Mouse (Mus musculus) liver, embryonic 14.5 days (tissue): ENCODE measurements around the gene Fgfr2.

Experiments
- CTCF ChIP-seq: IDR thresholded peaks from 2 replicates; pipeline ENCODE4 v1.5.1; 2016; ENCODE audit warnings: antibody characterized with exemption, low read depth, control low read depth
- EP300 ChIP-seq: IDR thresholded peaks from 2 replicates; pipeline ENCODE4 v1.6.1; 2016; ENCODE audit warnings: antibody characterized with exemption, low read depth

- TF ChIP-seq CTCF, result no peak
- no peak for TF ChIP-seq EP300
Measured at GRCm38 (mm10) chr7:132933331-132933730, 189.8 kb downstream of the Fgfr2 start.
